Mouse (Mus musculus) urinary bladder, postnatal 4 days (tissue): Measurements from ENCODE around the gene Defb21.

Experiments used
- DNase-seq, 2 experiments: peaks; one replicate each; pipeline ENCODE4 v3.0.0; 2021 to 2022; ENCODE audit warnings: low spot score in 2 of 2

Gene Defb21

DNA sequence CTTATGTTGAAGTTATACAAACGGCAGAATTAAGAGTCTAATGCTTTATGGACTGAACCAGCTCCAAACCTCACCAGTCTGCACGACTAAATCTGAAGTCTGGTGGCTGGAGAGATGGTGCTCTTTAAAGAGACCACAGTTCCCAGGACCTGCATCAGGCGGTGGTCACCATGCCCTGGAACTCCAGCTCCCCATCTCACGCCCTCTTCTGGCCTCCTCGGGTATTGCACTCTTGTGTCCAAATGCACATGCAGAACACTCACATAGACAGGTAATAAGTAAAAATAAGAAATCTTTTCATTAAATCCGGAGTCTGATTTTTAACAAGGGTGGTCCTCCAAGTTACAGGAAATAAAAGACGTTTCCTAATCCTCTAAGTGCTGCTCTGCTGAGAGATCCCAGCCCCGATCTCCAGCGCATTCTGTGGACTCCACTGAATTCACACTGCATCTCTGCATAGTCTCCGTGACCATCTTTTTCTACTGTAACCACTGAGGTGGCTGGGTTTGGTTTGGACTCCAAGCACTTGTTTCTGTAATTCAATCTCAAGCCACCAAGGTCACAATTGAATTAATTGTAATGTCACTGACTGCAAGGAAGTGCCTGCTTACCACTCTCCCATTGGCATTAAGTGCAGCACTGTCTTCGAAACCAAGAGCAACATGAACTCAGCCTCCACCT, at the start of gene Defb21:
Defb21 (plus strand) TSS at position 631 of the 681 bp plus-strand sequence.
- DNase-seq: no peak

DNA sequence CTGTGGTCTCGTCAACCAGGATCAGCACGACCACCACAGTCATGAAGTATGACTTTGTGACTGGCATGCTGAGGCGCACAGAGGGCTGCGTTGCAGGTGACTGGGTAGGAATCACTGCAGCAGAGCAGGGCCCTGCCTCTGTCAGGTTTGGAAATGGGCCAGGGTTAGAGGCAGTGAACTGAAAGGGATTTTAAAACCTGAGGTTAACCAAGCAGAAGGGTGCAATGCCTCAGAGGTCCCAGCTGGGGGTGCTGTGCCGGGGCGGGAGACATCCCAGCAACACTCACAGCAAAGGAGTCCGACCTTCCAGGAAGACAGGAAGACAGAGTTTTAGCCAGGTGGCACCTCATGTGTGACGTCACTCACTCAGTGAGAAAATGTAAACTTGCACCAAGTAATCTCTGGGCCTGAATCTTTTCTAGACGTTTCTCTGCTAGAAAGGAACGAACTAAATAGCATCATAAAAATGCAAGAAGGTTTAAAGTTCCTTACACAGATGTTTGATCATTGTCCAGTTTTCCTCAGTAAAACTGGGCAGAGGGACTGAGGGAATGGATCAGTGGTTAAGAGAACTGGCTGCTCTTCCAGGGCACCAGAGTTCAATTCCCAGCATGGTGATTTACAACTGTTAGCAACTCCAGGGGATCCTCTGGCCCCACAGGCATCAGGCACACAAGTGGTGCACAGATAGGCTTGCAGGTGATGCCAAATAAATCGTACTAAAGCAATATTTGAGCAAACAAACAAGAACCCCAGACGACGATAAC, 32.4 kb upstream of the Defb21 start, which contains the start of gene Defb29:
Defb29 (minus strand) TSS at position 155 of the 767 bp plus-strand sequence.
- no peak for DNase-seq

DNA sequence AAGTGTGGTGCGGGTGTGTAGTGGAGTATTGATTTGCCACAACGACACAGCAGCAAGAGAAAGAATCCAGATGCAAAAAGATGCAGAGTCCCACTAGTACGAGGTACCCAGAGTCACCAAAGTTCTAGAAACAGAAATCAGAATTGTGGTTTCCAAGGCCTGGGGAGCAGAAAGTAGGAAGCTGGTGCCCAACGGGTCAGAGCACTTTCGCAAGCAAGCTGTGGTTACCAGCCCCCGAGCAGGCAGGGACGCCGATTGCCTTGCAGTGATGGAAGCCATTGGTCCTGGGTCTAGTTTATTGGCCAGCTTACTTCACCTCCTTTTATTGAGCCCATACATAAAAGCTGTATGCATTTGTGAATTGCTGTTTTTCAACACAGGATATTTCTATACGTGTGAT, 30.6 kb upstream of the Defb21 start:
- DNase-seq: no peak

DNA sequence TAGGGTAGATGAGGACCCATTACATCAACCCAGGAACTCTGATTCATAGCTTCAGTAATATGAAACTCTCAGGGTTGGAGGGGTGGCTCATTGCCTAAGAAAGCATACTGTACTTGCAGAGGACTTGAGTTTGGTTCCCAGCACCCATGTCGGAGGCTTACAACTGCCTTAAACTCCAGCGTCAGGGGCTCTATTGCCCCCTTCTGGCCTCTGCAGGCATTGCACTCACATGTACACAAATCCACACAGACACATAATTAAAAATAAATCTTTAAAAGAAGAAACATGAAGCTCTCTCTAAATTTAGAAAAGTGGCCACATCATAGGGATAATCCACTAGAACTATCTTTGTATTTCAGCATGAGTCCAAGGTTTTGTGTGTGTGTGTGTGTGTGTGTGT, 29.6 kb upstream of the Defb21 start:
- DNase-seq: no peak

DNA sequence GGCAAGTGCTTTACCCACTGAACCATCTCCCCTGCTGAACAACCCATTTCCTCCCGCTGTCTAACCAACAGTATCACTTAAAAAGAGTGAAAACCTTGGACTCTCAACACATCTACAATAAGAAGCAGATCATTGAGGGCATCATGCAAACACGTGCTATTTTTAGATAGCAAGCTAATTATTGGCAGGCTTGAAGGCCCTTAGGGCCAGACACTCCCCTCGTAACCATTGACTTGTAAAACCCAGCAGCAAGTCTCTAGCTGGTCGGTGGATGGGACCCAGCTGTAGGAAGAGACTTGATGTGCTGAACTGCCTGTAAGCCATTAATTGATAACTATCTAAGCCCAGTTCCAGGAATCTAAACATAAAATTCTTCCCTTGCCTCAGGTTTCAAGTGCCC, 29.1 kb upstream of the Defb21 start:
- DNase-seq: no peak

DNA sequence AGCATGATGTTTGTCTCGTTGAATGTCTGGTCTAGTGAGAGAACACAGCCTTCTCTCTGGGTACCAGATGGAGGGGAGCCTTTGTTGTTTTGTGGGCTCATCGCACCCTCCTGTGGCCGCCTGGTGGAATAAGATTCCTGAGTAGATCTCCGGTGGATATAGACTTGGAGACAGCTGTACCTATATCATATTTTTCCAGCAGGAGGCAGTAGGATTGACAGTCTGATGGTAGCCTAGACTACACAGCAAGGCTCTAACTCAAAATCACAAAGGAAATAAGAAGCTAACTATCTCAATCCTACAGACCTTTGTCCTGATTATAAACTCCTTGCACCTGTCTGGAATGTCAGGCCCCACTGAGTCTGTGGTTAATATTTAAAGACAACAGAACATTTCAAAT, 27.9 kb upstream of the Defb21 start:
- DNase-seq: peak; percentile 46 to 65

DNA sequence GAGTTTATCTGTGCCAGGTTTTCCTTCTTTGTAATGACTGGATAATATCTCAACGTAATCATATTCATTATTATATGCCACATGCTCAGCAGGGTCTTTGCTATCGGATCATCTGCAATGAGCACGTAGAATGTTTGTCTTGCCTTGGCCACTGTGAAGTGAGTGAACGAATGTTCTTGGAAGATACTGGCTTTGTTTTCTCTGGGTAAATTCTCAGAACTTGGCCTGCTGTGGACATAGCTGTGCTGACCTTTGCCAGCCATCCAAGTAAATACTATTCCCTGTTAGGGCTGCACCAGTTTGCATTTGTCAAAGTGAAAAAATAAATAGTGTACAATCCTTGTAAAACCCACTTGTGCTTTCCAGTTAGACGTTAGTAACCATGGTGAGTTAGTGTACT, 24.4 kb upstream of the Defb21 start:
- DNase-seq: no peak

DNA sequence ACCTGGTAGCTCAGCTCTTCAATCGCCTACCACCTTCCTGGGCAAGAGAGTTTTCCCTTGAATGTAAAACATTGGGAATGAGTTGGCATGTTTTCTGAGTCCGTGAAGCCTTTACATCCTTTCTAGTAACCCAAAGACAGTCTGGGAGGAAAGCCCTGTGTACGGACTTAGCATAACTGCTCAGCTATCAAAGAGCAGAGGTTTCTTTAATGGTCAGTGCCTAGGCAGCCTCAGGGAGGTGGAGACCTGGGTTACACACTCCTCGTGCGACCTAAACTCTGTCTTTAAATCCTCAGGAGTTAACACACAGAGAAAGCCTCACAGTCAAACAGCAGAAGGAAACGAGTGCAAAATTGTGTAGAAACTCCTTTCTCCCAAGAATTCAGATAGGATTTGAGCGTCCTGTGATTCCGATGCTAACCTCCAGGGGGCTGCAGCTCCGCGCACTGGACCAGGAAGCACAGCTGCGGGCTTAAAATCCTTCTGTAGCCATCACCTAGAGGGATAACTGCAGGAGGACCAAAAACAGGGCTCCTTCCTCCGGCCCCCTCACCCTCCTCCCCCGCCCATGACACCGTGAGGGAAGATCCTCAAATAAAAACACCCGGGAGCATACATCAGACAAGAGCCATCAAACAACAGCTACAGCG, 18.6 kb upstream of the Defb21 start:
- DNase-seq: peak; percentile 35 to 69

DNA sequence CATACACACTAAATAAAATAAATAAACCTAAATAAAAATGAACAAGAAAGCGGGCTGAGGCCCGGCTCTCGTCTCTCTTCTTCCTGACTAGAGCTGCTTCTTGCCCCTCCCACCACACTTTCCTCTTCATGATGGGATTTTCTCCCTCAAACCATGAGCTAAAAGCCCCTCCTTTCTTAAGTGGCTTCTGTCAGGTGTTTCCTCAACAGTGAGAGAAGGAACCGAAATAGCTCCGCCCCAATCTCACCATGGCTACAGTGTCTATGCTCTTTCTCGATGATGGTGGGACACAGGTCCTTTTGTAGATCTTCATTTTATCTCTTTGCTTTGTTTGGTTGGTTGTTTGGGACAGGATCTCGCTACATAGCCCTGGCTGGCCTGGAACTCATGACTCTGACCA, 15.9 kb upstream of the Defb21 start:
- no peak for DNase-seq

DNA sequence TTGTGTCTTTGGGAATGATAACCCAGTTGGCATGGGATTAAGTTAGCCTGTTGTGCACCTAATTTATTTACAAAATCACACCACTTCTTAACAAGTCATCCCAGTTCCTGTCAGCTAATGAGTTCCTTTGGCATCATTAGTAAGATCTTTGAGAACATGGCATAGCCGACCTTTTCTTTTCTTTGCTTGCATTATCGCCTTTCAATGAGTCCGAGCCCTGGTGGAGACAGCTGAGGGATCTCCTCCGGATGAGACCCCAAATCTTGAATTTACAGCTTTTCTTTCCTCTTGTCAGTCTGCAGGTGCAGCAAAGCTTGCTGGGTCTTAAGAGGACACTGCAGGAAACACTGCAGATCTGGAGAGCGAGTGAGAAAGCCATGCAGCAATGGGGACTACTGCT, 3.5 kb upstream of the Defb21 start, which contains the start of gene Gm17416:
Gm17416 (plus strand) TSS at position 301 of the 400 bp plus-strand sequence.
- no peak for DNase-seq

DNA sequence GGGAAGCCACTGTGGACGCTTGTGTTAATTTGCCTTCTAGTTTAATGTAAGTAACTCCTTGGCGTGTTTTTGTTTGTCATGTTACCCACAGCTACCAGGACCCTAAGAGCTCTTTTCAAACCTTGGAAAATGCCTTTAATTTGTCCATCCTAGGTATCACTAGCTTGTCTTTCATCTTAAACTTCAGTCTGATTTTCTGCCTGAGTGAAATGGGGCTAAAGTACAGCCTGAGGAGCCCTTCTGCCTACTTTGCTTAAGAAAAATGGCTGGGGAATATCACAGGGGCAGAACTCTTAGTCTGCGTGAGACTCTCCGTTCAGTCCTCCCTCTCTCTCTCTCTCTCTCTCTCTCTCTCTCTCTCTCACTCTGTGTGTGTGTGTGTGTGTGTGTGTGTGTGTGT, 2.7 kb upstream of the Defb21 start:
- DNase-seq: no peak

DNA sequence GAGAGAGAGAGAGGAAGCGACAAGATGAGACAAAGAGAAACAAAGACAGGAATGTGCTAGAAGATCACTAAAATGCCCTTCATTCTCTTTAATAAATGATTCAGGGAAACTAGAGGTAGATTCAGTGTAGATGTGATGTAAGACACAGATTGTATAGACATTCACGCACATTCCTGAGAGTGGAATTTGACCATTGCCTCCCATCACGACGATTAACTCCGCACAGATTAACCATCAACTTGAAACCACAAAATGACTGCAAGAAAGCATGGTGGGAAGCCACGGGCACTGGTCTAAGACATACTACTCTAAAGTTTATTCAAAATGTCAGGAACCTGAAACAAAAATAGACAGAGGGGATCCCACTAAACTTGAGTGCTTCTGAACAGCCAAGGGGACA, 2.2 kb upstream of the Defb21 start:
- DNase-seq: no peak

DNA sequence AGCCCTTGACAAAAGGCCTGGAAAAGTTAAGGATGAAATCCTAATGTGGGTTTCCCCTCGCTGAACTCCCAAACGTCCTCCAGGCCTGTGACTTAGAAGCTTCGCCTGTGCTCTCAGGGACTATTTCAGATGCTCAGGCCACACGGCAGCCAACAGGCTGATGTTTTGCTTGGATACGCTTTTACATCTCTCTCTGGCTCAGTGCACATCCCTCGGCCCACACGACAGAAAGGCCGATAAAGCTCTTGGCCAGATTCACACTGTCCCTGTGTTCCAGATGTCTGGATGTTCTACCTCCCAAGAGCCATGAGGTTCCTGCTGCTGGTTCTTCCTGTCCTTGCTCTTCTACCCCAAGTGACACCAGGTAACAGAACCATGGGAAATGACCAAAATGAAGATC, 940 bp downstream of the Defb21 start:
- no peak for DNase-seq

DNA sequence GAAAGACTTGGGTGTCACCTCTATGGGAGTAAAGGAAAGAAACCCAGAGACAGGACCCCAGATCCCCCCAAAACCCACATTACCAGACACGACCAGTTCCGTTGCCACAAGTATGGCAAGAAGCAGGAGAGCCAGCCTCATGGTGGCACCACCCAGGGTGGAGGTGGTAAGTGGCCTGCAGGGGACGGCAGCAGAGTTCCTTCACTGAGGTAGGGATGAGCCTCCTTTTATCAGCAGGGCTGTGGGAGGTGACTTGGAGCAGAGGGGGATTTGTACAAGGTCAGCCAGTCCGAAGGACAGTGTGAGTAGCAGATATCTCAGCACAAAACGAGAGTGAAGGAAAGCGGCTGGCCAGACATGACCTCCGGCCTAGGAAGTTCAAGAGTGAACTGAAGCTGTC, 7.6 kb downstream of the Defb21 start, which contains the start of gene Defb19:
Defb19 (minus strand) TSS at position 206 of the 400 bp plus-strand sequence.
- no peak for DNase-seq

DNA sequence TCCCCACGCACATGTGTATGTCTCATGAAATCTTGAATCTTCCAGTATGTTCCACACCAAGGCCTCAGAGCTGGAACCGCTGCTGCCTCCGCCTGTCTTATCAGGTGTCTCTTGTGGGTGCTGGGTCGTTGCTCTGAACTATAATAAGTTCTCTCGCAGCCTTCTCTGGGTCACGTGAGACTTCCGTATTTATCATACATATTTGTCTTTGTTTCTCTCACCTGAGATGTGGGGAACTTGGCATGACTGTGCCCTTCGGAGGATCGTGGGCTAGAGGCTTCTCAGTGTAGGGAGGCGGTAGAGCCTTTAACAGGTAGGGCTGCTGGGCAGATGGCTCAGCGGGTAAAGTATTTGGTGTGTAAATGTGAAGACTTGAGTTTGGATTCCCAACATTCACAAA, 8.1 kb downstream of the Defb21 start:
- DNase-seq: no peak

DNA sequence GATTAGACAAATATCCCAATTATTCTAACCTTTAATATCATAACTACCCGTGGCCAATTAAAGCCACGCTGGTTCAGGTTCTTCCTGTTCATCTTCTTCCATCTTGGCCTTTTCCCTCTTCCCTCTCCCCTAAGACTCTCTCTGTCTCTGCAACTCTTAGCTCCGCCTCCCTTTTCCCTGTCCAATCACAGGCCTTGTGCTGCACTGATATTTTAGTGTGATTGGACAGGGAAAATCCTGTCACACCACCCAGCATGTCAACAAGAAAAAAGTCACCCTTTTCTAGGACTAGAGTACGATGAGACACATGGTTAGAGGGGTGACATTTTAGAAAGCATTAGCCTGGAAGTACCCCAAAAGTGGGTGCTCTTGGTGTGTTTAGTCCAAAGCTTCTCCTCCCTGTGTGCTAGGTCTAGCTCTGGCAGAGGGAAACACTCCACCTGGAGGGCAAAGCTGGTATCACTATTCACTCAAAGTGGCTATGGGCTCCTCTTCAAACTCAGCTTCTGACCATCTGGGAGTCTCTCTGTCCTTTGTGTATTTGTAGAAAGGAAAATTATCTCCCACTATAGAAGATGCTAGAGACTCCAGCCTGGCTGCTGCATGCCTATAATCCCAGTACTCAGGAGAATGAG, 14.5 kb downstream of the Defb21 start:
- no peak for DNase-seq

DNA sequence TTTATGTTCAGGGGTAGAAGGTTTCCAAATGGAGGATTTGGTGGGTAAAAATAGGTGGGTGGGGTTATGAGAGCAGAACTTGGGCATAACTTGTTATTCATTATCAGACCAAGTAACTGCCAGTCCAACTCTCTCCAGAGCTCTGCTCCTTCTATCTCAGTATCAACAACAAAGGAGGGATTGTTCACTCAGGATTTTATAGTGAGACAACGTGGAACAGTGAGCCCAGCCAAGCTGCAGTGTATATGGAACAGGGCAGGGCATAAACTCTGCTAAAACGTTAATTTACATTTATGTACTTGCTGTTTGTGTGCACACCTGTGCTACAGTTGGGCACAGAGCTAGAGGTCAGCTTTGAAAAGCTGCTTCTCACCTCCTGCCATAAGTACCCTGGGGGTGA, 15.9 kb downstream of the Defb21 start:
- DNase-seq: no peak

DNA sequence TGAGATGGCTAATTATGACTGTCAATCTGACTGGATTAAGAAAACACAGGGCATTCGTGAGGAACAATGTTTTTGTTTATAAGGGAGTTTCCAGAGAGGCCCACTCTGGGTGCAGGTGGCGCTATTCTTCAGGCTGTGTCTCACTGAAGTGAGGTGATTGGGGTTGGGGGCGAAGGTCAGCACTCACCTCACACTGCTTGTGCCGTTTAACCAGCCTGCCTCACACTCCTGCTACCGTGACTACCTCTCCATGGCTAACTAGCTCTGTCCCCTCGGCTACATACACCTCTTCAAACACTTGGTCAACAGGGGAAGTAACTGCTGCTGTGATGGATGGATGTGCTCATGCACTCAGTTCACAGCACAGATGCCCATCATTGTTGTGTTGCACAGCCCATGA, 16.5 kb downstream of the Defb21 start:
- no peak for DNase-seq

DNA sequence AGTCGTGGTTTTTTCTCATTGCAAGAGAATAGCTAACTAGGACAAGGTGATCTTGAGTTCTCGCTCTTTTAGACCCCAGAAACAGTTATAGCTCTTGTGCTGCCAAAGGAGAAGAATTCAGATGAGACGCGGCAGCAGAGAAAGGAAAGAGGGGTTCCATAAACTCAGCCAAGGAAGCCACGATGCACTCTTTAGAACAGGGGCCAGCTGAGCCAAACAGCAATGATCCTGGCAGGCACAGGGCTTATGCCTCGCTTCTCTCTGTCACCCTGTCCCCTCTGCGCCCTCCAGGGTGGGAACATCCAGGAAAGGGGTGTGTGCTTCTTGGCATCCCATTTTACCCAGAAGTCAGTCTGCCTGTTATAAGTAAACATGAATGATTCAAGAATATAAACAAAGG, 26.8 kb downstream of the Defb21 start, which contains the start of gene Defb45:
Defb45 (minus strand) TSS at position 101 of the 400 bp plus-strand sequence.
- DNase-seq: no peak

DNA sequence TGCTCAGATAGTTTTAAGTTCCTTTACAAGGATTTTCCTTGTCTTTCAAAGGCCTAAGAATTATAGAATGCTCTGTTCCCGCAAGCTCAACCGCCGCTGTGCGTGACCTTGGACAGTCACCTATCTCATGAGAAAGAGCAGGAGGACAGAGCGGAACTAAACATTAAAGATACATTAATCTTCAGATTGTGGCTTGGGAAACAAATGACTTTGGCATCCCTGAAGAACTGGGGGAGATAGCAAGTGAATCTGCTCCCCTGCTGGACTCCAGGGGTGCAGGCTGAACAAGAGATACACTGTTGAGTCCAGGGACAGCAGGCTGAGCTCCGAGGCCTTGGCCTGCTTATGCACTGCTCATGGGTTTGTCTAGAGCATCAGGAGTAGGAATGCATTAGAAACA, 27.5 kb downstream of the Defb21 start:
- DNase-seq: no peak

DNA sequence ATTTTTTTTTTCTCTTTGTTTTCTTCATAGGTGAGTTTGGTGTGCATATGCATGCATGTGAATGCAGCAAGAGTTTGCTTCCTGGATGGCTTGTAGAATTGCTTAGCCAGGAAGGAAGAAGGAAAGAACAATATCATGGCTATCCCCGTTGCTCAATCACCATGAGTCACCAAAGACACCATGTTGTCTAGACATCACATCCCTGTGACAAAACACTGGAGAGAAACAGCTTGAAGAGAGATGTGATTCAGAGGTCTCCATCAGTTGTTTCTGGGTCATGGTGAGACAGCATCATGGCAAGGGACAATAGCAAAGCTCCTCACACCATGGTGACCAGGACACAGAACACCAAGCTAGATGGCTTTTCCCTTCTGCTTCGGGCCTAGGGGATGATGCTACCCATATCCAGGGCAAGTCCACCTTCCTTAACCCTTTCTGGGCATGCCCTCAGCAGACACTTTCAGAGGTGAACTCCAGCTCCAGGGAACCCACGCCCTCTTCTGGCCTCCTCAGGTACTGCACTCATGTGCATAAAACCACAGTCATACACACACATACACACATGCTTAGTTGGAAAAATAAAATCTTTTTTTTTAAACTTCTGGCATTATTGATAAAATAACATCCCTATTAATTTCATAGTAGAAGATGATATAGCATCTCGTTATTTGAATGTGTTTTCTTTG, 28.9 kb downstream of the Defb21 start:
- no peak for DNase-seq
